Mouse (Mus musculus): Measurements from ENCODE around the gene Ap3b1. TPM values are rescaled to one million over a fixed set of nuclear protein-coding genes. Genes with fewer than 3 reads are reported as not detected.

Ap3b1 gene
- total RNA-seq, 2 experiments from 2014 or later, result 22.5 to 23.6 TPM

DNA sequence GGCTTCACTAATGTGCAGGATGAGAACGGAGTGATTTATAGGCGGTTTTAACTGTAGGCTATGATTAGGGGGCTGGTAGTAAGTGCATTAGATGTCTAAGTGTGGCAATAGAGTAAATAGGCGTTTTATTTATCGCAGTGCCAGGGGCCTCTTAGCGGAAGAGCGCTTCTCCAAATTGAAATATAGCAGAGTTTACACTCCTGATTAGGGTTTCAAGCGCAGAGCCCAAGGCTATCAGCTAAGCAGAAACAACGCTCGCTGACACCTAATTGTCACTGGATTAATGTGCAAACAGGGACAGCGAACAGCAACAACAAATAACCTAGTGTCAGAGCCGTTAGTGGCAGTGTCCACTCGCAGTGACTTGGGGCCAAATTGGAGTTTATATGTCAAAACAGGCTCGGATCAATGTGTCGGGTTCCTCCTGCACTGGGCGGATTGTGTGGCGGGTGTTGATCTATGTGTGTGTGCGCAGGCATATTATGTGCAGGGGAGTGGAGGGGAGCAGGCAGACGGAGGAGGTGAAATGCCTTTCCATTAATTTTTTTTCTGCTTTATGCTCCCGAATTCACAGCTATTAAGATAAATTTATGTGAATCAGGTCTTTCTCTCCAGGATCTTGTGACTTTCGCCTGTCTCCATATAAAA, 237.8 kb downstream of the Ap3b1 start:
- TF ChIP-seq CTCF (IDR thresholded peaks at IDR 0.05), result no peak

DNA sequence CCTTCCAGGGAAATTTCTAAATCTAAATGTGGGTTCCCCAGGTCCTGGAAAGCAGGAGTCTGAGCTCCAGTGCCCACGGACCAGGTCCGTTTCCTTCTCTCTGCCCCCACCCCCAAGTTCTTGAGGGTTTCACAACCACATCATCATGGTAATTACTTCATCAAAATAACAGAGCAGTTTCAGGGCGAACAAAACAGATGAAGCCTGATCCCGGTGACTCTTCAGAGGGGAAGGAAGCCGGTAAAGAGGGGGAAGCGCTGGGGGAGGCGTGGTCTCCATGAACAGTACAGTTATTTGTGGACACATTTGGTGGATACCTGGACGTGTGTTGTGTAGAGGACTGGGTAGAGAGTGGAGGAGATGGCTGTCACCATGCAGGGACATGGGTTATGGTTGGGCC, 241.0 kb downstream of the Ap3b1 start:
- intact Hi-C loops (cut with DNase I), result no loop called here
- Histone ChIP-seq H3K27ac (no peak overlapping the region), H3K4me3 (no peak overlapping the region)
- TF ChIP-seq CTCF (IDR thresholded peaks at IDR 0.05), result no peak
- DNase-seq, result no peak

More for the DNA sequence above, 237.8 kb downstream of the Ap3b1 start:
- intact Hi-C loops (cut with DNase I), result no loop called here
- peak overlapping the region; percentile 56 for H3K4me3 ChIP-seq
- no peak overlapping the region for H3K27ac ChIP-seq
- DNase-seq, result no peak

DNA sequence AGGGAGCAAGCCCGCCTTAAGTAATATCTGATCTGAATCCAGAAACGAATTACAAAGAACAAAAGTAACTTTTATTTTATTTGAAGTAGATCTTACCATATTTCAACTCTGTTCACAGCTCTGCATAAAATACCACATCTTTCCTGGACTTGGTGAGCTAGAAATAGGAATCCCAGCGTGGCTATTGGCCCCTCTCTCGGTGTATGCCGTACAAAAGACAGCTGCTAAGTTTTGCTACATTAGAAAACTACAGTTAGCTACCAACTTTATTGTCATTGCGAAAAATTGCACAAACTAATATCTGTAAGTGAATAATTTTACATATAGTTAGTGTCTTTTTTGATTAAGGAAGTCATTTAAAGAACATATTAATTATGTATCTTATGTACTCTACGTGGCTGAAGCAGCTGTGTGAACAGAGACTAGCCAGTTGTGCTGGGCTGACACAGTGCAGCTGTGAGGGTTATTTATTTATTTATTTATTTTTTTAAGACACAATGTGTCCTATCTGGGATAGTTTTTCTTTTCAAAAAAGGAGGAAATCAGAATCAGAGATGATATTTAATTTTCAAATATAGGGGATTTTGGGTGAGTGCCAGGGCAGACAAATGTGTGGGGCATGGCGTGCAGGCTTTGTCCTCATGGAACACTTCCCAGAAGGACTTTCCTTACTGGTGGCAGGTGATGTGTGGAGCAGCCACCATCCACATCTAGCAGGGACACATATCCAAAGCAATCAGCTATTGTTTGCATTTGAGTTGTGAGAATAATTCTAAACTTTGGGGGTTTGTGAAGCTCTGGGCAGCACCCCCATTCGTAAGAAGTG, 248.5 kb downstream of the Ap3b1 start:
- Histone ChIP-seq H3K27ac (no peak overlapping the region), H3K4me3 (no peak overlapping the region)
- intact Hi-C loops (cut with DNase I), result no loop called here
- no peak for DNase-seq
- TF ChIP-seq CTCF (IDR thresholded peaks at IDR 0.05), result no peak

DNA sequence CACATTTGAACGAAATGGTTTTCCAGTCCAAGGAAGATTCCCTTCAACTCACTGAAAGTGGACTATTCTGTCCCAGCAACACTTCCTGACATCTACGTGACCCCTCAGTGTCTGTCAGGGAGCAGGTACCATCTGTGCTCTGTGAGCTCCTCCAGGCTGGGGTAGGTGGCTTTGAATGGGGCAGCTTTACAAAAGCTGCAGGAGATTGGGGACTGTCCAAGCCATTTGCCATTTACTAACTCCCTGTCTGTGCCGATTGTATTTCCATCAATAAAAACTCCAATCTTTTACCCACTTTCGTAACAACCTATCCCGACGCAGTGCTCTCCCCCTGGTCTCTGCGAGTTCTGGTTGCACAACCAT, 249.1 kb downstream of the Ap3b1 start:
- no peak for DNase-seq
- intact Hi-C loops (cut with DNase I), result no loop called here
- Histone ChIP-seq H3K27ac (no peak overlapping the region), H3K4me3 (no peak overlapping the region)
- no peak for TF ChIP-seq CTCF (IDR thresholded peaks at IDR 0.05)

DNA sequence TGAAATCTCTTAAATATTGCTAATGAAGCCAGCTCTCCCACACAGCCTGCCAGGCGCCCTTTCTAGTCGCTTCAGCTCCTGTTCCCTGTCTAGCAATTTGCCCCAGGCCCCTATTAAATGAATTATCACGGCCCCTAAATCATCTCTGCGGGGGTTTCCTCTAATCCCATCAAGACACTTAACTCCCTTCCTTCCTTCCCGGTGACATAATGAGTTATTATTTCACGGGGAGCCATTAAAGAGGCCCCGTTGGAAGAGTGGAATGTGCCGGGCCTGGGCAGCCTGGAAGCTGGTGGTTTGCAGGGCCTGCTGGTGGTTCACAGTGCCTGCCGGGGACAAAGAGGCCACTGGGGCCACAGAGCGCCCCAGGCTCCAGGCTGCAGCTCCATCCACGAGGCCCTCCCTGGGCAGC, 249.7 kb downstream of the Ap3b1 start:
- Histone ChIP-seq H3K4me3 (no peak overlapping the region), H3K27ac (no peak overlapping the region)
- no peak for TF ChIP-seq CTCF (IDR thresholded peaks at IDR 0.05)
- DNase-seq, result no peak
- intact Hi-C loops (cut with DNase I), result no loop called here

DNA sequence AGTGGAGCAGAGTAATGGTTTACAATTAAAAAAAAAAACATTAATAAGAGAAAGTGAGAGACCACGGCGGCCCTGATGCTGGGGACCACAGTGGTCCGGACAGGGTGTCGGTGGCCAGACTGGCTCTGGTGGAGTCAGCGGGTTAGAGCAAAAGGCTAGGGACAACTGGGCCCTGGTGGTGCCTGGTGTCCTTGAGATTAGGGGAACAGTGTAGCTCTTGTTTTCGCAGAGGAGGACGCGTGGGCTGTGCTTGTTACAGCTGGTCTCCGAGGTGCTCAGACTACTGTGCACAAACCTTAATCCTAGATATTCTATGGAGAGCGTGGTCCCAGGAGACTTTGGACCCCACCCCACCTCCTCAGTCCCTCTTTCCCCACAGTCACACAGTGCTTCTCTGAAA, 250.2 kb downstream of the Ap3b1 start:
- no peak for TF ChIP-seq CTCF (IDR thresholded peaks at IDR 0.05)
- H3K4me3 ChIP-seq, result no peak overlapping the region
- no peak overlapping the region for H3K27ac ChIP-seq
- intact Hi-C loops (cut with DNase I), result no loop called here
- DNase-seq, result no peak

Small RNA genes lying within 50 kb of the gene (microRNA-seq; reads per million reads assigned to microRNA genes)
- gene Gm25109, result not detected

Other genes with a start within 250 kb of the Ap3b1 start
- 10 to 100 TPM; 16.6 to 20.3 TPM for gene Scamp1, start 73.1 kb upstream of the Ap3b1 start, total RNA-seq (2021)